Mouse (Mus musculus): ENCODE data around the gene Eva1c.
A peak's percentile ranks its signal among the peaks of the same experiment; 100 is the strongest.

Eva1c gene

DNA sequence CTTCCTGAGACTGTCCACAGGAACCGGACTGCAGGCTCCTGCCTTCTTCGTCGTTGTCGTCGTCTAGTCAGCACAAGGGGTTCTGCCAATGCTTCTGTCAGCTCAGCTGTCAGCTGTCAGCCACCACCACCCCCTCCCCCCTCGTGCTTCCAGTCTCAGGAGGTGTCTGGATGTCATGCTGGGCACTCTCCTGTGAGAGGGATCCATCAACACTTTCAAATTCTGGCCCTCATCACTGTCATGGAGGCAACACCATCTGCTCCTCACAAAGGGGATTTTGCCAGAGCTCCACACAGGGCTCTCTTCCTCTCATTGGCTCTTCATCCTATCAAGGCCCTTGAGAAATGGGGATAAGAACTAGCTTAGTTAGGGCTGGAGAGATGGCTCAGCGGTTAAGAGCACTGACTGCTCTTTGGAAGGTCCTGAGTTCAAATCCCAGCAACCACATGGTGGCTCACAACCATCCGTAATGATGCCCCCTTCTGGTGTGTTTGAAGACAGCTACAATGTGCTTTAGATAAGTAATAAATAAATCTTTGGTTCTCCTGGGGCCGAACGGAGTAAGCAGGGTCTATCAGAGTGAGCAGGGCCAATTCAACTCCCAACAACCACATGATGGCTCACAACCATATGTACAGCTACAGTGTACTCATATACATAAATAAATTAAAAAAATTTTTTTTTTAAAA is 95.1 kb downstream of the Eva1c start:
- peak; percentile 32 for DNase-seq (ENCODE audit: extremely low spot score)

DNA sequence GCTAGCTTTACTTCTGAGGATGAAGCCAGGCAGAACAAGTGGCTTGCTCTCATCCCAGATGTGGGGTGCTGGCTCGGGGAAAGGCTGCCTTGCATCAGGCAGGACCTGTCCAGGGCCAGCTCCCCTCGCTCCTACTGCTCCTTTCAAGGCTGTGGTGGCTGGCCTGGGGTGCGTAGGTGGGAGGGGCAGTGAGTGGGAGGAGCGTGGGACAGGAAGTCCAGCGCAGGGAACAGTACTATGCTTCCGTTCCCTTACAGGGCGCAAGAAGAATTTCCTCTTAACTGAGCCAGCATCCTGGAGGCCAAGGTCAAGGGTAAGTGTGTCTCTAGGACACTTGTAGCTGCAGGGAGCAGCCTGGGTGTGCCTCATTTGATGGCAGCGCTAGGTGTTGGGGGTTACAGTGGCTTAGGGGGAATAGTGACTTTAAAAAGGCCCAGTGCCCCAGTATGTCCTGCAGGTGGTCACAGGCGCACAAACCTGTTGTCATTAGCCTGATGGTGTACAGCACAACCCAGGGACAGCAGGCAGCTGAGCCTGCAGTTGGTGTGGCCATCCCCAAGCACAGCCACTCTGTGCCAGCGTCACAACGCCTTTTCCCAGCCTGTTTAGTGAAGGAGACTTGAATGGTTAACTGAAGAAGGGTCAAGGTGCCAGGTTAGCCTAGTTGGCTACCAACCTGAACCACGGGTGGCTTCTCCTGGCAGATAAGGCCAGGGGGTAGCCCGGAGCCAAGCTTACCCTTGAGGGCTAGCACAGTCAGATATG is 98.3 kb downstream of the Eva1c start:
- DNase-seq (ENCODE audit: extremely low spot score), result no peak

GRCm38 (mm10) chr16:90925461-90925860 is 98.9 kb downstream of the Eva1c start:
- peak; percentile 59 for DNase-seq (ENCODE audit: extremely low spot score)

- no peak for DNase-seq (ENCODE audit: extremely low spot score)
These were observed 100.9 kb downstream of the Eva1c start for GRCm38 (mm10) chr16:90927446-90927845.

GRCm38 (mm10) chr16:90933534-90934176 is 107.1 kb downstream of the Eva1c start:
- DNase-seq (ENCODE audit: extremely low spot score), result no peak

DNA sequence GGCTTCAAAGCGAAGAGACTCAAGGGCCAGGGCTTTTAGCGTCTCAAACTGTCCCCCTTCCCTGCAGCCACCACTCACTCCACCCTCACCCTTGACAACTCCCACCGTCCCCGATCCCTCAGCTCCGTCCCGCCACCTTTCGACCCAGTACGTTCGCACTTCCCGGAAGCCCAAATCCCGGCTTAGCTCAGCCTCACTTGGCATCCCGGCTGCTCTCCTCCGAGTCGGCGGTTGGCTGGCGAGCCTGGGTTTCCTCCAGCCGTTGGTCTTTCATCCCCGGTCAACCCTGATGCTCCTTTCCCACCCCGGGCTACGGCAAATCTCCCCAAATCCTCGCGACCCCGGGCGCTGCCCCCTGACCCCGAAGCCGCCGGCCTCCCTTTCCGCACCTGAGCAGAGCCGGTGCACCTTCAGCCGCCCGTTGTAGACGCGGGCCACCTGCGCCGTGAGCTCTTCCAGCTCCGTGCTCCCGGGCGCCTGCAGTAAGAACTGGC is 107.7 kb downstream of the Eva1c start:
- no peak for DNase-seq (ENCODE audit: extremely low spot score)

DNA sequence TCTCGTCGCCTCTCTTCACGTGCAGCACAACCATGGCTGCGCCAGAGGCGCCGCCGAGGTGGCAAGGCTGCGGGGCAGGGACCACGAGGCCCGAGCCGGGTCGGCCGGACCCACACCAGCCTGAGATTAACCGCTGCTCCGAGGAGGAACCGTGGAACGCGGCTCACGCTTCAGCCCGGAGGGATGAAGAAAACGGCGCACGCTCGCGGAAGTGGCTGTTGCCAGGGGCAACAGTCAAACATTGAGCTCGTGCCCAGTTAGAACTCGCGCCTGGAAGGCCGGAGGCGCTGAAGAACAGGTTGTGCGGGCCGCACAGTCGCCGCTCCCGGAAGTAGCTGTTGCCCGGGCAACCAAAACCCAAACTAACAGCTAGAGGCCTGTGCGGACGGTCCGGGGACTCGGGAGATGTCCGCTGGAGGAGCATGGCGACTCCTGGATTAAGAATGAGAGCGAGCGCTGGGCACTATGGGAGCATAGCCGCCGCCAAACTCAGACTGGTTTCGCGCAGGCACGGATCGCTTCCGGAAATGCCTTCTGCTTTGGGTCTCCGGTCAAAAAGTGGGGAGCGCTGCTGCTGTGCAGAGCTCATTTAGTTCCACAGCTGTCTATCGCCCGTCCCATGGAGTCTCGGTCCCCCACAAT is 108.3 kb downstream of the Eva1c start, which contains the start of gene Cfap298:
Gene Cfap298 (minus strand): TSS at position 428 of the 642 bp plus-strand sequence.
- DNase-seq (ENCODE audit: extremely low spot score), result peak; percentile 94

GRCm38 (mm10) chr16:90941246-90941645 is 114.7 kb downstream of the Eva1c start:
- no peak for DNase-seq (ENCODE audit: extremely low spot score)

- no peak for DNase-seq (ENCODE audit: extremely low spot score)
These were observed 120.5 kb downstream of the Eva1c start for GRCm38 (mm10) chr16:90946977-90947376.

GRCm38 (mm10) chr16:90950354-90950963 is 123.9 kb downstream of the Eva1c start:
- DNase-seq (ENCODE audit: extremely low spot score), result no peak

GRCm38 (mm10) chr16:90953147-90953546 is 126.6 kb downstream of the Eva1c start:
- no peak for DNase-seq (ENCODE audit: extremely low spot score)

DNA sequence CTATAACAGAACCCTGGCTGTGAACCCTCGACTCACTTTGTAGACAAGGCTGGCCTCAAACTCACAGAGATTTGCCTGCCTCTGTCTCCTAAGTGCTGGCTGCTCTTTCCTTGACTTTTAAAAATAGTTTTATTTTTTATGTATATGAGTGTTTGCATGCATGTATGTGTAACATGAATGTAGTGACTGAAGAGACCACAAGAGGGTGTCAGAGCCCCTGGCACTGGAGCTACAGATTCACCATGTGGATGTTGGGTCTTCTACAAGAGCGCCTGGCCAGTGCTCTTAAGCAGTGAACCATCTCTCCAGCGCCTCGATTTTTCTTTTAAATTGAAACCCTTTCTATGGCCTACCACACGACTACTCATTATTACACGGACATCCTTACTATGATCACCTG is 127.3 kb downstream of the Eva1c start:
- DNase-seq (ENCODE audit: extremely low spot score), result no peak

All from embryo, embryonic 9.5 days (tissue).